Mouse (Mus musculus) embryo, embryonic 10 days (tissue): ENCODE measurements around the gene Ropn1.
"Not testable (repeated sequence)": the region's sequence is repeated elsewhere in the genome, so short reads cannot be mapped to it uniquely, and the experiment has no call there.

Source experiments
- DNase-seq: peaks from one replicate; pipeline ENCODE4 v3.0.0-alpha.2; 2015; ENCODE audit warnings: low spot score

The Ropn1 gene

DNA sequence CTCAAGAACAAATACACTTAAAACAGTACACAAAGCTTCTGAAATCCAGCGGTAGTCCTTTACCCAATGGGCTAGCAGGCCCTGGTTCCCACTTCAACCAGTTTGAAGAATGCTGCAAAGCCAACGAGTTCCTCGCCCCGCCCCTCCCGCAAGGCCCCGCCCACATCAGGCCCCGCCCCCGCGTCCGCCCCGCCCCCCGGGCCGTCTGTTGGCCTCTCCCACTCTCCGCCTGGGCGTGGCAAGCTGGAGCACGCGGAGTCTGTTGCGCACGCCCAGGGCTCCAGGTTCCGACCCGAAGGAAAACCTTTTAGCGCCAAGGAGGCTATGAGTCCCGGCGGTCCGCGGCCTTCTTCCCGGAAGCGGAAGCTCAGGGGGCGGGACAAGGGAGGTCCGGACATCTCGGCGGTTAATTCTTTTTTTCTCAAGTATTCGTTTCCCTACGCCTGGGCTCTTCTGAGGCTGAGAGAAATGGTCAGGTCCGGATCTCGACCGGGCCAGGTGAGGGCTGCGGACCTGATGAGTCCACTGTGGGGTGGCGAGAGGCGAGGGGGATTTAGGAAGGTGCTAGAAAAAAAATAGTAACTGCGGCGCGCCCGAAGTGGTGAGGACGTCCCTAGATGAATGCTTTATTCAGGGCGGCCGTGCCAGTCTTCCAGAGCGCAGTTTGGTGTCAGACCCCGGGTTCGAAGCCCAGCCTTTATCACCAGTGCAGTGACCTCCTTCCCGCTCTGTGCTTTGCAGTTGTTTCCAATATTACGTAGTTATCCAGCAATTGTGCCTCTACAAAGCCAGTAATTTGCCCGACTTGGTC lies 40.8 kb downstream of the Ropn1 start, which contains the start of gene Ccdc14:
Gene Ccdc14, plus strand, starts transcription at position 283 of the 811 bp plus-strand sequence.
- peak; percentile 95 for DNase-seq

DNA sequence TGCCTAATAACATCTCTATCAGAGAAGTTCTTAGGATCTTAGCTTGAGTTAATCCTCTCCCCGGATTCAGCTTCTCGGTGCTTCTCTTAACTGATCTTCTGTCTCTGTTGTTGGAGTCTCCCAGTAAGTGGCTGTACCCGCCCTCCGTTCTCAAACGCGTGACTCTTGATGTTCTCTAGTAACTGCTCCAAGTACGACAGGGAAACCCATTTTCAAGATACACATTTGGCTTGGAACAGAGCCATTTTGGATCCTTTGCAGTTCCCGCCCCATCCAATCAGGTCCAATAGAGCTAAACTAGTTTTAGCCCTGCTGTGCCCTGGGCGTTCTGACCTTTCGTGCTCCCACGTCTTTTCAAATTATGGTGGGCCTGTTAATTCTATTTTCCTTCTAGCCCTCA lies 41.4 kb downstream of the Ropn1 start:
- peak; percentile 45 for DNase-seq

DNA sequence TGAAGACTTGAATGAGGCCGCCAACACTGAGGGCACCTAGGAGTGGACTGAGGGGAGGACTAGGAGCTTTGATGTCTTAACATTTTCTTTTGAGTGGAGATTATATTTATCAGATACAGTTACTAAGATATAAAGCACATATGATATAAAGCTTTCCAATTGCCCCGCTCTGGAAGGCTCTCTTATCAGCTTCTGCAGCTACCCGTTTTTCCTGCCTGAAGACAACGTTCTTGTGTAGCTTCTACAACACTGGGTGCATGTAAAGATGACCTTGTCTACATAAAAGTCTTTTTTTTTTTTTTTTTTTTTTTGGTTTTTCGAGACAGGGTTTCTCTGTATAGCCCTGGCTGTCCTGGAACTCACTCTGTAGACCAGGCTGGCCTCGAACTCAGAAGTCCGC lies 44.8 kb downstream of the Ropn1 start:
- no peak for DNase-seq

- DNase-seq: not testable (repeated sequence)
Observed at GRCm38 (mm10) chr16:34698721-34699120, 49.0 kb downstream of the Ropn1 start.

GRCm38 (mm10) chr16:34700165-34700827 lies 50.6 kb downstream of the Ropn1 start:
- DNase-seq: peak; percentile 82

- no peak for DNase-seq
Observed at GRCm38 (mm10) chr16:34700828-34701216, 51.1 kb downstream of the Ropn1 start.

GRCm38 (mm10) chr16:34706019-34706418 lies 56.3 kb downstream of the Ropn1 start:
- no peak for DNase-seq

- DNase-seq: no peak
Observed at GRCm38 (mm10) chr16:34706487-34706946, 56.8 kb downstream of the Ropn1 start.

- DNase-seq: no peak
Observed at GRCm38 (mm10) chr16:34711481-34711880, 61.8 kb downstream of the Ropn1 start.

DNA sequence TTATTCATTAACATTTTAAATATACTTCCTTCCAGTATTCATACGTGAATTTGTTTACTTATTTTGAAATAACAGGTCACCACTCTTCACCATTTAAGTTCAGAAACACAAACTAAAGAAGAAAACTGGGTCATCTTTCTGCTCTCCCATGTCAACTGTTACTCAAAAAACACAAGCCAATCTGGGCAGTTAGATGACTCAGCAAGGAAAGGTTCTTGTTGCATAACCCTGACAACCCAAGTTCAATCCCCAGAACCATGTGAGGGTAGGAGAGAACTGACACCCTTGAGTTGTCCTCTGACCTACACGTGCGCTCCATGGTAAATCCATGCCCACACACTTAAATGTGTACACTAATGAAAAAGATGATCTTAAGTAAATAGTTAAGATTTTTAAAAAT lies 75.4 kb downstream of the Ropn1 start:
- DNase-seq: no peak
